Mouse (Mus musculus) intestine, embryonic 14.5 days (tissue): ENCODE measurements around the gene Otogl. TPM values are rescaled to one million over a fixed set of nuclear protein-coding genes. Genes with fewer than 3 reads are reported as not detected.

Experiments
- ATAC-seq: fragments of 200-750 bp; cut with Nextera tagmentation; replicated peaks from 2 replicates; pipeline ENCODE4 v1.8.0; 2017; ENCODE audit warnings: low read depth, moderate number of reproducible peaks, moderate TSS enrichment, moderate library complexity; ENCODE audit not compliant: low FRiP score, low TSS enrichment
- DNase-seq: peaks from one replicate; pipeline ENCODE4 v3.0.0-alpha.2; 2018; ENCODE audit warnings: low spot score
- H3K27ac ChIP-seq: fragments of 300-500 bp; sonication (generic); 2 replicates; pipeline ENCODE4 v1.5.1; 2014; ENCODE audit warnings: low read depth, mild to moderate bottlenecking, control low read depth
- H3K27me3 ChIP-seq: fragments of 300-500 bp; sonication (generic); replicated peaks from 2 replicates; pipeline ENCODE4 v1.6.1; 2014; ENCODE audit warnings: low read length, control low read depth; ENCODE audit not compliant: control insufficient read depth, insufficient read depth
- H3K36me3 ChIP-seq: fragments of 300-500 bp; sonication (generic); 2 replicates; pipeline ENCODE4 v1.6.1; 2014; ENCODE audit warnings: low read length, control low read depth; ENCODE audit not compliant: control insufficient read depth, insufficient read depth
- H3K4me1 ChIP-seq: fragments of 300-500 bp; sonication (generic); replicated peaks from 2 replicates; pipeline ENCODE4 v1.6.1; 2014; ENCODE audit warnings: low read length, control low read depth, mixed read lengths; ENCODE audit not compliant: control insufficient read depth, insufficient read depth
- H3K4me2 ChIP-seq: fragments of 300-500 bp; sonication (generic); 2 replicates; pipeline ENCODE4 v1.6.1; 2014; ENCODE audit warnings: low read length
- H3K4me3 ChIP-seq: fragments of 300-500 bp; sonication (generic); 2 replicates; pipeline ENCODE4 v1.5.1; 2014; ENCODE audit warnings: low read depth, low read length, control low read depth, mixed read lengths
- H3K9ac ChIP-seq: fragments of 300-500 bp; sonication (generic); 2 replicates; pipeline ENCODE4 v1.6.1; 2014; ENCODE audit warnings: mild to moderate bottlenecking, low read length
- H3K9me3 ChIP-seq: fragments of 300-500 bp; sonication (generic); 2 replicates; pipeline ENCODE4 v1.6.1; 2016; ENCODE audit warnings: low read length, control low read depth; ENCODE audit not compliant: control insufficient read depth
- WGBS: fragments of 180-500 bp; shearing (Covaris S2); extraction: QIAGEN DNeasy Blood & Tissue Kit; methylation state at CpG from one replicate; pipeline ENCODE4 v1.1.7; 2014; 5-methylcytosine and 5-hydroxymethylcytosine counted together
- polyA plus RNA-seq: library from polyadenylated mRNA; unstranded; fragments of >200 nt; fragmentation: Nextera tagmentation; extraction: Ambion mirVana; gene quantifications from 2 replicates; pipeline ENCODE4 v1.2.1, GENCODE M21; 2014

The Otogl gene
- polyA plus RNA-seq, 1 experiment from 2014 or later: 0.31 TPM

DNA sequence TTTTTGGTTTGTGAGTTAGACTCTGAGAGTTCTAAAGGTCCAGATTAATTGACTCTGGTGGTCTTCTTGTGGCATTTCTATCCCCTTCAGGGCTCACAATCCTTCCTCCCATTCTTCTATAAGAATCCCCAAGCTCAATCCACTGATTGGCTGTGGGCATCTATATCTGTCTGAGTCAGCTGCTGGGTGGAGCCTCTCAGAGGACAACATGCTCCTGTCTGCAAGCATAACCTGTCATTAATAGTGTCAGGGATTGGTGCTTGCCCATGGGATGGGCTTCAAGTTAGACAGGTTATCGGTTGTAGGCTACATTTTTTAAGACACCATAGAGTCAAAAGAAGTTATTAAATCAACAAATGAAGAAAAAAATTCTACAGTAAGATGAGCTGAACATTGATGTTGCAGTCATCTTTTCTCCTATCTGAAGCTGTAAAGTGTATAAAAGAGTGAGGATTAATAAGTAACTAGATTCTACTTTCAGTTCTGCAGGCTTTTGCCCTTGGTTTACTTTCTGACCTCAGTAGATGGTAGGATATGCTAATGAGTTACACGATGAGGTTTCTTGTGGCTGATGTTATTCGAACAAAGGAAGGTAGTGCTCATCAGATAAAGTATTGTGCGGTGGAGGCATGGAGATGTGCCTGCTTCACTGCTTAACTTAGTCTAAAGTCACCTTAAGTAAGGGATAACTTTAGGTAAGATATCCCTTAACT, 29.4 kb upstream of the Otogl start:
- H3K4me3 ChIP-seq: no peak overlapping the region
- no peaks in the 10 kb centered on the region for H3K4me1 ChIP-seq
- H3K36me3 ChIP-seq: no peaks in the 10 kb centered on the region
- DNase-seq (no peak), ATAC-seq (peak; percentile 64)
- no peak overlapping the region for H3K9ac ChIP-seq
- H3K9me3 ChIP-seq: no peaks in the 10 kb centered on the region
- H3K27me3 ChIP-seq: no peaks in the 10 kb centered on the region
- no peak overlapping the region for H3K4me2 ChIP-seq
- 81% methylated on average over 4 of the region's 4 CpGs for WGBS
- H3K27ac ChIP-seq: no peak overlapping the region

DNA sequence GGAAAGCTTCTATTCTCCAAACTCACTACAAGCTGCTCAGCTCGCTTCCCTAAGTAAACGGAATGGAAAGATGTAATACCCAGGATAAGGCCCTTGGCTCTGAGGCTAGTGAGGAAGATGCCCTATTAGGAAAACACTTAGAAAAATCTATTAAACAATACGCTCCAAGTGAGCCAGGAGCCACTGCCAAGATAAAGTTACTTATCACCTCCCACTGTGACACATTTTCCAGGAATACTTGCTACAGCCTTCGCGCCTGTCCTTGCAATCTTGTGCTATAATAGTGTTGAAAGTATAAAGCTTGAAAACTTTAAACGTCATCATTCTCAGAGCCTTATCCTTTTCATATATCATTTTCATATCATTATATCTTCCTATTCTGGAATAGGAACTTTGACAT, 28.4 kb upstream of the Otogl start:
- no peaks in the 10 kb centered on the region for H3K27me3 ChIP-seq
- no peaks in the 10 kb centered on the region for H3K9me3 ChIP-seq
- no peak overlapping the region for H3K4me2 ChIP-seq
- H3K27ac ChIP-seq: no peak overlapping the region
- H3K36me3 ChIP-seq: no peaks in the 10 kb centered on the region
- H3K9ac ChIP-seq: no peak overlapping the region
- no peak for DNase-seq
- 69% methylated on average over 6 of the region's 6 CpGs for WGBS
- H3K4me1 ChIP-seq: no peaks in the 10 kb centered on the region
- H3K4me3 ChIP-seq: no peak overlapping the region
- no peak for ATAC-seq

DNA sequence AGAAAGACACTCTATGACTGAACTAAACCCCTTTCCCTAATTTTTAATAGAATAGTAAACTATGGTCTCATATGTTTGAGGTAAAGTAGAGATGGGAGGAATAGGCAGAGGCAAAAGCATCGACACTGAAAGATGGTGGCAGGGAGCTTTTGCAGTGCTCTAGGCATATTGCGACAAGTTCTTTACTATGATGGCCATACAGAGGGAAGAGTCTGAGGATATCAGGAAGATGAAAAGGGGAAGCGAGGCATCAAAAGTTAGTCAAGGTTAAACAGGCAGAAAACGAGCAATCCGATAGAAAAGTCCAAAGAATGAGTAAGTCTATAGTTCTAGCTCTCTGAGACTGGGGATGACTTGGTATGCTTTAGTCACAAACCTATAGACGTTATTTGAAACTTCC, 27.9 kb upstream of the Otogl start:
- DNase-seq (no peak), ATAC-seq (no peak)
- Histone ChIP-seq H3K4me1 (no peaks in the 10 kb centered on the region), H3K36me3 (no peaks in the 10 kb centered on the region), H3K27ac (no peak overlapping the region), H3K9me3 (no peaks in the 10 kb centered on the region), H3K9ac (no peak overlapping the region), H3K27me3 (no peaks in the 10 kb centered on the region), H3K4me2 (no peak overlapping the region), H3K4me3 (no peak overlapping the region)
- 87% methylated on average over 6 of the region's 6 CpGs for WGBS

DNA sequence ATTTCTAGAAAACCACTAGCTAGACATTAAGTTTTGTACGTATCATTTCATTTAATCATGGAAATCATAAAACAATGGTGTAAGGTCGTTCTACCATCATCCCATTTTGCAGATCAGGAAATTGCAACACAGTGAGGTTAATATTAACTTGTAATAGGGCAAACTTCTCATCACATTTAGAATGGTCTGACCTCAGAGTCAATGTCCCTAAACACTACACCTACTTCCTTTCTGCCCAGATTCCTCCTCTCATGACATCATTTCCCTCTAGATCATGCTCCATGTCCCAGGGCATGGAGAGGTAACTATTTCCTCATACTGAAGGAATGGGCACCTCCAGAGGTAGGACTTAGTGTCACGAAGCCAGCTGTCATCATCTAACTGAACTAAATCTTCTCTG, 22.1 kb upstream of the Otogl start:
- DNase-seq (no peak), ATAC-seq (no peak)
- Histone ChIP-seq H3K36me3 (no peaks in the 10 kb centered on the region), H3K27me3 (no peaks in the 10 kb centered on the region), H3K9me3 (no peaks in the 10 kb centered on the region), H3K4me3 (no peak overlapping the region), H3K4me2 (no peak overlapping the region), H3K27ac (no peak overlapping the region), H3K4me1 (peaks cover 8% of the 10 kb centered on the region), H3K9ac (no peak overlapping the region)
- 81% methylated on average over 3 of the region's 3 CpGs for WGBS

DNA sequence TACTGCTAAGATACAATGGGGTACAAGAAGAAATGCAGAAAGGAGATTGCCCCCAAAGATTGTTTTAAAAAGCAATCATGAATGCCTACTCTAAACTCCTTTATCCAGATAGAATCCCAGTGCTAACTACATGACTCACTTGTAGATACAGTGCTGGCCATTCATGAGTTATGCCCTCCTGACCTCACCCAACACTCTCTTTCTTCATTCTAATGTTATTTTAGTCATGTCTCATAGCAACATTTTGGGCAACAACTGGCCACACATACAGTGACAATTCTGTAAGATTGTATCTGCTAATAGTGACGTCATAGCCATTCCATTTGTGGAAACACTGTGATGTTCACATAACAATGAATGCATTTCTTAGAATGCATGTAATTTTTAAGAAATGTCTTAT, 21.6 kb upstream of the Otogl start:
- H3K27ac ChIP-seq: no peak overlapping the region
- ATAC-seq: no peak
- 86% methylated on average over 1 of the region's 1 CpGs for WGBS

DNA sequence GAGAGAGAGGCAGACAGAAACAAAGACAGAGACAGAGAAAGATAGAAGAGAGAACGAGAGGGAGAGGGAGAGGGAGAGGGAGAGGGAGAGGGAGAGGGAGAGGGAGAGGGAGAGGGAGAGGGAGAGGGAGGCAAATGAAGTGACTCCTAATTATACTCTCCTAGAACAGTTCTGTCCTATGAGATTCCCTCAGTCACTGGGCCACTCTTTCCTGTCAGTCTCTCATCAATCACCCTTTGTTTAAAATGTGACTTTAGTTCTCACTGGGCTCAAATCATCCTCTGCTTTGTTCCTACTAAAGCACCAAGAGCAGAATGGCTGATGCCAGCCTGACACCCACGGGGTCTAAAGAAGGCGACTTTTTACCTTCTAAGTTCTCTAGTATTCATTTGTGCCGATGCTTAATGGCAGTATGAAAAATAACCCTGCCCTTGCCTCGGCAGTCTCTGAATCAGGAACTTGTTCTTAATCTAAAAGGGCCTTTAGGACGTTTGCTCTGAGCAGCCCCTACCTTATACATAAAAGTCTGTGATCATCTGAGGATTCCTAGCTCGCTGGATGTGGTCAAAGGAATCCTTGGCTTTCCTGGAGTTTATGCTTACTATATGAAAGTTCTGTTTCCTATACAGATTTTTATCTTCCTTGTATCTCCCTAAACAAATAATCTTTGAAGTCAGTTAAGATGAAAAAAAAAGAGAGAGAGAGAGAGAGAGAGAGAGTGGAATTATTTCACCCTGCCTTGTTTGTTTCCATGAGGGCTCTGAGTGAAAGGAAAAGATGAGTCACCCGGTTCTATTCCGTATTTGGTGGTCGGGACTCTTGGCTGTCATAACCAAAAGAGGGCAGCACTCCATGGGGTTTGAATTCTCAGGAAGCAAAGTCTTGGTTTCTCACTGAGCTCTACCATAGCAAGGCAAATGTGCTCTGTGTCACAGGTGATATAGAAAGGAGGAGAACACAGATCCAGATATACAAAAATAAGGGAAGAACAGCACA, 20.2 kb upstream of the Otogl start:
- ATAC-seq (peak; percentile 67), DNase-seq (peak; percentile 62)

More for the DNA sequence above, 21.6 kb upstream of the Otogl start:
- H3K9me3 ChIP-seq: no peaks in the 10 kb centered on the region
- no peaks in the 10 kb centered on the region for H3K27me3 ChIP-seq
- peaks cover 8% of the 10 kb centered on the region for H3K4me1 ChIP-seq
- no peak overlapping the region for H3K4me2 ChIP-seq
- DNase-seq: no peak
- no peaks in the 10 kb centered on the region for H3K36me3 ChIP-seq
- H3K9ac ChIP-seq: no peak overlapping the region
- no peak overlapping the region for H3K4me3 ChIP-seq

DNA sequence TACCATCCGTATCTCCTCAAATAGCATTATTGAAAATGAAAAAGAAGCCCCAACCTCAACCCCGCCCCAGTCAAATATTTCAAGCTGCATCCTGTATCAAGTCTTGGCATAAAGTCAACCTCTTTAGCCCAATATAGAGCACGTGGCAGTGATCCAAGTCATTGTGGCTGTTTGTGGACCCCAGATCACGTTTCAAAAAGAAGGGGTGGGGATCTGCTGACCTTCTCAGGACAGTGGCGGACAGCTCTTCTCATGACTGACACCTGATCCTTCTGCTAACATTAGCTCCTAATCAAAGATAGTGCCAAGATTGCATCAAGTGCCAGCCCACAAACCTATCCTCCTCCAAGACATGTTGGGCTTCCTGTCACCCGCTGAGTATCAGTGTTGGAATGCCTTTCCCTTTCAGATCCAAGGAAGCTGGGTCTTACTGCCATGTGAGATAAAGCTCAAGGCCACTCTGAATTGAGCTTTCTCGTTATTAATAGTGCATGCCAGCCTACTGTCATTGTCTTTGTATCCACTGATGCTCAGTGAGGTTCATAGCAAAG, 18.6 kb upstream of the Otogl start:
- H3K9ac ChIP-seq: no peak overlapping the region
- no peak for DNase-seq
- 45% methylated on average over 7 of the region's 7 CpGs for WGBS
- no peak overlapping the region for H3K4me3 ChIP-seq
- H3K9me3 ChIP-seq: no peaks in the 10 kb centered on the region
- ATAC-seq: 0 out of 2 replicates have a peak, but pooled peaks have one; percentile 22
- no peaks in the 10 kb centered on the region for H3K36me3 ChIP-seq
- H3K4me1 ChIP-seq: peaks cover 8% of the 10 kb centered on the region
- H3K27ac ChIP-seq: peak overlapping the region; percentile 4; the same call in 1 of the 2 replicates
- no peaks in the 10 kb centered on the region for H3K27me3 ChIP-seq
- no peak overlapping the region for H3K4me2 ChIP-seq

More for the DNA sequence above, 20.2 kb upstream of the Otogl start:
- WGBS: 22% methylated on average over 10 of the region's 10 CpGs
- H3K4me1 ChIP-seq: peaks cover 8% of the 10 kb centered on the region
- H3K4me3 ChIP-seq: no peak overlapping the region
- H3K27me3 ChIP-seq: no peaks in the 10 kb centered on the region
- H3K9ac ChIP-seq: no peak overlapping the region
- H3K36me3 ChIP-seq: no peaks in the 10 kb centered on the region
- H3K4me2 ChIP-seq: no peak overlapping the region
- peak overlapping the region; percentile 85 for H3K27ac ChIP-seq
- H3K9me3 ChIP-seq: no peaks in the 10 kb centered on the region

DNA sequence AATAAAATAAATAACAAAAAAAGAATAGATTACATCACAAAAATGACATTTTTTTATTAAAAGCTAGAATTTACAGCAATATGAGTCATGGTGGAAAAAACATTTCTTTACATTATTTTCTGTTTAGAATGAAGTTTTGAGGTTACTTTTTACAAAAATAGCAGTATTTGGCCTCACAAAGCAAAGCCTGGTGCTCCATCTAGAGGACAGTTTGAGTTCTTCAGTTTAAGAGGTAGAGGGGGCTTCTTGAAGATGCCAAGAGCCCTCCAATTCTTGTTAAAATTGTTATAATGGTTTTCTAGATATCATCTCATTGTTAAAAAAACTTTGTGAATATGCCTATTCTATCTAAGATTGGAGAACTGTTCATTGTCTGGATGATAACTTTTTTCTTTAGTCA, 13.4 kb upstream of the Otogl start:
- Histone ChIP-seq H3K9ac (no peak overlapping the region), H3K9me3 (no peaks in the 10 kb centered on the region), H3K27me3 (no peaks in the 10 kb centered on the region), H3K36me3 (no peaks in the 10 kb centered on the region), H3K27ac (no peak overlapping the region), H3K4me1 (no peaks in the 10 kb centered on the region; the same call in 1 of the 2 replicates), H3K4me3 (no peak overlapping the region), H3K4me2 (no peak overlapping the region)
- ATAC-seq (no peak), DNase-seq (no peak)
